Mouse (Mus musculus): ENCODE measurements at regions not wholly inside any gene's neighbourhood (a gene's known extent, or its start where the extent isn't known, plus 50 kb on each side); places are given as distances from the start of the nearest gene placed in this dataset.

DNA sequence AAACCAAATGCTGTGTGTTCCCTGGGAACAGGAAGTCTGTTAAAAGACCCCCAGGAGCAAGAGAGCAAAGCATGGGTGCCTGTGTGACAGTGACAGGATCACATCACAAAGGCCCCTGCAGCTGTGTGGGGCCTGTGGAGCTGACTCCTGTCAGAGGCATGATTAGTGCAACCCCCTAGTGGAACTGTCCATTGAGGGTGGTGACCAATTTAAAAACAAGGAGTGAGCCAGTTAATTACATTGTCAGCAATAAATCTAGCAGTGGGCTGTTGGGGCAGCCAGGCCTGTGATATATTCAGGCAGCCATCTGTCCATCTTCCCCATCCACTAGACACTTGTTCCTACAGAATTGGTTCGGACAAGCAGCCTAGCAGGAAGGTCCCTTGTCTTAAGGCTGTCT is 121.8 kb upstream of the Cxxc4 start:
- H3K4me1 ChIP-seq (ENCODE audit: control insufficient read depth, insufficient read depth, insufficient read length) = no peaks in the 10 kb centered on the region
- 81% methylated on average over 1 of the region's 1 CpGs for WGBS
- no peak for TF ChIP-seq POLR2A (IDR thresholded peaks at IDR 0.05; ENCODE audit: low read depth, low read length)
- no peak for TF ChIP-seq CTCF (IDR thresholded peaks at IDR 0.05; ENCODE audit: extremely low read depth, insufficient read depth, insufficient read length, insufficient replicate concordance)
- no peak overlapping the region for H3K27ac ChIP-seq (ENCODE audit: insufficient read depth, low read length)
- no peaks in the 10 kb centered on the region for H3K27me3 ChIP-seq (ENCODE audit: control insufficient read depth, insufficient read depth, low read length)
- no peak overlapping the region for H3K4me3 ChIP-seq (ENCODE audit: extremely low read depth, insufficient read depth, insufficient read length)
- DNase-seq (ENCODE audit: low read depth in 1 of 2, low spot score in 2 of 2) = no peak
- no peaks in the 10 kb centered on the region for H3K36me3 ChIP-seq (ENCODE audit: control insufficient read depth, insufficient read depth, low read length)

DNA sequence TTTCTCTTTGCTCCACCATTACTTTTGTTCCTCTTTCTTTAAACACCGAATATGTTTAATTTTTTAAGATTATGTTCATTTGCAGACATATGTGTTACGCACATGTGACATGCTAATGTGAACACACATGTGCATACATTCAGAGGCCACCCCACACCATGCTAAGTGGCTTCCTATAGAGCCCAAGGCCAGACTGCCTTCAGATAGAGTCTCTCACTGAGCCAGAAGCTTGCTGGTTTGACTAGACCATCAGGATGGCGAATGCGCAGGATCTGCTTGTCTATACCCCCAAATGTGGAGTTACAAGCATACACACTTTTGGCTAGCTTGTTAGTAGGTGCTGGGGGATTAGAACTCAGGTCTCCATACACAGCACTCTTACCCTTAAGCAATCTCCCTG is 121.3 kb upstream of the Cxxc4 start:
- TF ChIP-seq CTCF (IDR thresholded peaks at IDR 0.05; ENCODE audit: extremely low read depth, insufficient read depth, insufficient read length, insufficient replicate concordance) = no peak
- TF ChIP-seq POLR2A (IDR thresholded peaks at IDR 0.05; ENCODE audit: low read depth, low read length) = no peak
- no peak for DNase-seq (ENCODE audit: low read depth in 1 of 2, low spot score in 2 of 2)
- Histone ChIP-seq H3K27me3 (ENCODE audit: control insufficient read depth, insufficient read depth, low read length) (no peaks in the 10 kb centered on the region), H3K4me3 (ENCODE audit: extremely low read depth, insufficient read depth, insufficient read length) (no peak overlapping the region), H3K4me1 (ENCODE audit: control insufficient read depth, insufficient read depth, insufficient read length) (no peaks in the 10 kb centered on the region), H3K27ac (ENCODE audit: insufficient read depth, low read length) (no peak overlapping the region), H3K36me3 (ENCODE audit: control insufficient read depth, insufficient read depth, low read length) (no peaks in the 10 kb centered on the region)
- 92% methylated on average over 4 of the region's 4 CpGs for WGBS

DNA sequence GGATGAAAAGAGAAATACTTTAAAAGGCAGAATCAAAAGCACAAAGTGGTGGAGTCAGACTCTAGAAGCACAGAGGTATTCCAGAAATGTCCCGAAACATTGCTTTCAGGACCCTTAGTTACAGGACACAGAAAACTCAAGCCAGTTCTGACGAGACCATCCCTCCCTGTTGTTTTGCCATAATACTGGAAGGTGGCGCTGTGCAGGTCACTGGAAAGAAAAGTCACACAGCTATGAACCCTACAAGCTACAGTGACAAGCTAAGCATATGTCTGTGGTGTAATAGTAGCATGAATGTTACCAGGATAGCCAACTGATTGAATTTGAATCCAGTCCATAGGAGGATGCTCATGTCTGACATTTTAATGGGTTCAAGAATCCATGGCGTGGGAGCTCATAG is 117.4 kb upstream of the Cxxc4 start:
- no peak overlapping the region for H3K27ac ChIP-seq (ENCODE audit: insufficient read depth, low read length)
- no peak for DNase-seq (ENCODE audit: low read depth in 1 of 2, low spot score in 2 of 2)
- no peaks in the 10 kb centered on the region for H3K4me1 ChIP-seq (ENCODE audit: control insufficient read depth, insufficient read depth, insufficient read length)
- no peaks in the 10 kb centered on the region for H3K27me3 ChIP-seq (ENCODE audit: control insufficient read depth, insufficient read depth, low read length)
- WGBS = 80% methylated on average over 4 of the region's 4 CpGs
- H3K4me3 ChIP-seq (ENCODE audit: extremely low read depth, insufficient read depth, insufficient read length) = no peak overlapping the region
- TF ChIP-seq CTCF (IDR thresholded peaks at IDR 0.05; ENCODE audit: extremely low read depth, insufficient read depth, insufficient read length, insufficient replicate concordance) (no peak), POLR2A (IDR thresholded peaks at IDR 0.05; ENCODE audit: low read depth, low read length) (no peak)
- no peaks in the 10 kb centered on the region for H3K36me3 ChIP-seq (ENCODE audit: control insufficient read depth, insufficient read depth, low read length)

DNA sequence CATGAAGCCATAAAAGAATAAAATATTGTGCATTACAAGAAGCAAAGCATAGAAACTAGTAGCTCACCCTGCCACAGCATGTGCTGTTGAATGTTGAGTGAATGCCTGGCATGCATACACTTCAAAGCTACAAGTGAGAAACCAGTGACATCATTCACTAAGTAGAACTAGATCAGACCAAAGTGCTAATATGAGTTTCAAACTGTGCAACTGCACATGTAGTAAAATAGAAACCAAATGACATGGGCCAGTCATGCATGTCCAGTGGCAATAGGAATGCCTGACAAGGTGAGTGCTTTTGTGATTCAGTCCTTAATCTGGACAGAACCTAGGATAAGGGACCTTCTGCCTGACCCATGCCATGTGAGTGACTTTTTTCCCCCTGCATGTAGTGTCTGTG is 111.3 kb upstream of the Cxxc4 start:
- Histone ChIP-seq H3K27ac (ENCODE audit: insufficient read depth, low read length) (no peak overlapping the region), H3K27me3 (ENCODE audit: control insufficient read depth, insufficient read depth, low read length) (no peaks in the 10 kb centered on the region), H3K4me3 (ENCODE audit: extremely low read depth, insufficient read depth, insufficient read length) (no peak overlapping the region), H3K4me1 (ENCODE audit: control insufficient read depth, insufficient read depth, insufficient read length) (no peaks in the 10 kb centered on the region), H3K36me3 (ENCODE audit: control insufficient read depth, insufficient read depth, low read length) (no peaks in the 10 kb centered on the region)
- no peak for DNase-seq (ENCODE audit: low read depth in 1 of 2, low spot score in 2 of 2)
- TF ChIP-seq POLR2A (IDR thresholded peaks at IDR 0.05; ENCODE audit: low read depth, low read length) (no peak), CTCF (IDR thresholded peaks at IDR 0.05; ENCODE audit: extremely low read depth, insufficient read depth, insufficient read length, insufficient replicate concordance) (no peak)

DNA sequence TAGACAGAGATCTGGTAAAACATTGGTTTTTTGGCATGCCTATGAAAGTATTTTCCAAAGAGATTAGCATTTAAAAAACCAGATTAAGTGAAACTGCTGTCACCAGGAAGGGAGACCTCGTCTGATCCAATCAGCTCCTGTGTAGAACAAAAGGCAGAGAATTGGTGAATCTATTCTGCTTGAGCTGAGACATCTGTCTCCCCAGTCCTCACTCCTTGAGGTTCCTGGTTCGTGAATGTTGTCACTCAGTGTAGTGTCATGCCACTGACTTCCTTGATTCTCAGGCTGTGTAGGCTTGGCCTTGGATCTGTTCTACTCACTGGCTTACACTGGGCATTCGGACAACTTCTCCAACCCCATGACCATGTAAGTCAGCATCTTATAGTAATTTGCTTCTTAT is 105.9 kb upstream of the Cxxc4 start:
- no peak for TF ChIP-seq POLR2A (IDR thresholded peaks at IDR 0.05; ENCODE audit: low read depth, low read length)
- TF ChIP-seq CTCF (IDR thresholded peaks at IDR 0.05; ENCODE audit: extremely low read depth, insufficient read depth, insufficient read length, insufficient replicate concordance) = no peak
- no peaks in the 10 kb centered on the region for H3K27me3 ChIP-seq (ENCODE audit: control insufficient read depth, insufficient read depth, low read length)
- 62% methylated on average over 3 of the region's 3 CpGs for WGBS

DNA sequence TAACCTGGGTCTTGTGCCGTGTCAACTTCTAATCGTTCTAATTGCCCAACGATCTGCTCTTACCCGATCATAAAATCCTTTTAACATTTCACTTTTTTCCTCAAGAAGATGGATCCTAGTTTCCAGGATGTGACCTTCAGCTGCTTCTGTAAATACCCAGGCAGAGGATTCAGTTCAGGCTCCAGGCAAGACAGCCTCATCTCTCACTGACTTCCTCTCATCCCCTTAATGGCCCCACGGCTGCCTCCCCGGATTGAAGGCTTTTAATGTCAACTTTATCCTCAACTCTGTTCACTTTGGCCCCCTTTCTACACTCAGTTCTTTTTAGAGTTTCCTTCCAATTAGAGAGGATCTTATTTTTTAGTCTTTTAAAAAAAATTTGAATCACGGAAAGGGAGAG is 91.0 kb upstream of the Cxxc4 start:
- H3K36me3 ChIP-seq (ENCODE audit: control insufficient read depth, insufficient read depth, low read length) = no peaks in the 10 kb centered on the region
- no peaks in the 10 kb centered on the region for H3K4me1 ChIP-seq (ENCODE audit: control insufficient read depth, insufficient read depth, insufficient read length)
- DNase-seq (ENCODE audit: low read depth in 1 of 2, low spot score in 2 of 2) = no peak
- TF ChIP-seq POLR2A (IDR thresholded peaks at IDR 0.05; ENCODE audit: low read depth, low read length) = no peak
- TF ChIP-seq CTCF (IDR thresholded peaks at IDR 0.05; ENCODE audit: extremely low read depth, insufficient read depth, insufficient read length, insufficient replicate concordance) = no peak
- H3K27me3 ChIP-seq (ENCODE audit: control insufficient read depth, insufficient read depth, low read length) = no peaks in the 10 kb centered on the region
- WGBS = 15% methylated on average over 7 of the region's 7 CpGs
- no peak overlapping the region for H3K4me3 ChIP-seq (ENCODE audit: extremely low read depth, insufficient read depth, insufficient read length)
- no peak overlapping the region for H3K27ac ChIP-seq (ENCODE audit: insufficient read depth, low read length)

More for the DNA sequence above, 105.9 kb upstream of the Cxxc4 start:
- H3K27ac ChIP-seq (ENCODE audit: insufficient read depth, low read length) = no peak overlapping the region
- no peaks in the 10 kb centered on the region for H3K4me1 ChIP-seq (ENCODE audit: control insufficient read depth, insufficient read depth, insufficient read length)
- H3K36me3 ChIP-seq (ENCODE audit: control insufficient read depth, insufficient read depth, low read length) = no peaks in the 10 kb centered on the region
- DNase-seq (ENCODE audit: low read depth in 1 of 2, low spot score in 2 of 2) = no peak
- no peak overlapping the region for H3K4me3 ChIP-seq (ENCODE audit: extremely low read depth, insufficient read depth, insufficient read length)

DNA sequence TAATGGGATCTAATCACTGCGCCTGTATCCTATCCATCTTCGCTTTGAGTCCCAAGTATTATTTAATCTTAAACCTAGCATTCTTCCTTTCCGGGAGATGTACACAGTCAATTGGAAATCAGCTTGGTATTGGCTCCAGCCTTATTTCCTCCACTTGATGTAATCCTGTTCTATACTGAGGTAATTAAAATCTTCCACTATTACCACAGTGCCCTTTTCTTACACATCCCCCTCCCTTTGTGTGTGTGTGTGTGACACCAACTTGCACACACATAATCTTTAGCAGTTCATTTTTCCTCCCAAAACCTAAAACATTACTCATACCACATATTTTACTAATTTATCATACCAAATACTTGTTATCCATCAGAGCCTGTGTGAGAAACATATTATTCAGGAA is 90.3 kb upstream of the Cxxc4 start:
- Histone ChIP-seq H3K4me3 (ENCODE audit: extremely low read depth, insufficient read depth, insufficient read length) (no peak overlapping the region), H3K4me1 (ENCODE audit: control insufficient read depth, insufficient read depth, insufficient read length) (no peaks in the 10 kb centered on the region), H3K27me3 (ENCODE audit: control insufficient read depth, insufficient read depth, low read length) (no peaks in the 10 kb centered on the region), H3K27ac (ENCODE audit: insufficient read depth, low read length) (no peak overlapping the region), H3K36me3 (ENCODE audit: control insufficient read depth, insufficient read depth, low read length) (no peaks in the 10 kb centered on the region)
- TF ChIP-seq POLR2A (IDR thresholded peaks at IDR 0.05; ENCODE audit: low read depth, low read length) = no peak
- no peak for TF ChIP-seq CTCF (IDR thresholded peaks at IDR 0.05; ENCODE audit: extremely low read depth, insufficient read depth, insufficient read length, insufficient replicate concordance)
- 89% methylated on average over 3 of the region's 3 CpGs for WGBS
- DNase-seq (ENCODE audit: low read depth in 1 of 2, low spot score in 2 of 2) = no peak
